Mouse (Mus musculus) kidney, postnatal 4 days (tissue): ENCODE data around the gene Esyt3.

Experiments used
- DNase-seq, 2 experiments: peaks; one replicate each; pipeline ENCODE4 v3.0.0; 2021; ENCODE audit warnings: mixed read lengths in 2 of 2

Gene Esyt3

GRCm38 (mm10) chr9:99357921-99358692 lies at the start of gene Esyt3:
TSS of gene Esyt3 (minus strand) at chr9:99358557.
- peak; percentile 72 to 80 for DNase-seq

GRCm38 (mm10) chr9:99401288-99401974 lies 43.1 kb upstream of the Esyt3 start:
- DNase-seq, result no peak

- DNase-seq, result no peak
Measured at GRCm38 (mm10) chr9:99400781-99401180, 42.4 kb upstream of the Esyt3 start.

- no peak for DNase-seq
Measured at GRCm38 (mm10) chr9:99397056-99397815, 38.9 kb upstream of the Esyt3 start.

- DNase-seq, result no peak
Measured at GRCm38 (mm10) chr9:99394366-99394765, 36.0 kb upstream of the Esyt3 start.

GRCm38 (mm10) chr9:99393146-99393545 lies 34.8 kb upstream of the Esyt3 start:
- DNase-seq, result no peak

GRCm38 (mm10) chr9:99391557-99391956 lies 33.2 kb upstream of the Esyt3 start:
- DNase-seq, result no peak

GRCm38 (mm10) chr9:99390716-99391115 lies 32.4 kb upstream of the Esyt3 start:
- no peak for DNase-seq

GRCm38 (mm10) chr9:99390201-99390600 lies 31.8 kb upstream of the Esyt3 start:
- DNase-seq, result no peak

GRCm38 (mm10) chr9:99389506-99389905 lies 31.1 kb upstream of the Esyt3 start:
- no peak for DNase-seq

GRCm38 (mm10) chr9:99388856-99389255 lies 30.5 kb upstream of the Esyt3 start:
- DNase-seq, result no peak

GRCm38 (mm10) chr9:99388078-99388477 lies 29.7 kb upstream of the Esyt3 start:
- no peak for DNase-seq

GRCm38 (mm10) chr9:99382556-99382955 lies 24.2 kb upstream of the Esyt3 start:
- no peak for DNase-seq

- DNase-seq, result no peak
Measured at GRCm38 (mm10) chr9:99379194-99379593, 20.8 kb upstream of the Esyt3 start.

GRCm38 (mm10) chr9:99376591-99377418 lies 18.4 kb upstream of the Esyt3 start:
- peak; percentile 71 to 75 for DNase-seq

- DNase-seq, result no peak
Measured at GRCm38 (mm10) chr9:99368431-99368830, 10.1 kb upstream of the Esyt3 start.

GRCm38 (mm10) chr9:99365906-99366305 lies 7.5 kb upstream of the Esyt3 start:
- no peak for DNase-seq

GRCm38 (mm10) chr9:99363076-99363475 lies 4.7 kb upstream of the Esyt3 start:
- no peak for DNase-seq

GRCm38 (mm10) chr9:99361946-99362345 lies 3.6 kb upstream of the Esyt3 start:
- DNase-seq, result no peak

- no peak for DNase-seq
Measured at GRCm38 (mm10) chr9:99359012-99359411, 655 bp upstream of the Esyt3 start.

GRCm38 (mm10) chr9:99357561-99357920 lies 816 bp downstream of the Esyt3 start:
- DNase-seq, result no peak

GRCm38 (mm10) chr9:99355971-99356370 lies 2.4 kb downstream of the Esyt3 start:
- no peak for DNase-seq

GRCm38 (mm10) chr9:99354796-99355195 lies 3.6 kb downstream of the Esyt3 start:
- DNase-seq, result no peak
